Mouse (Mus musculus) embryonic facial prominence, embryonic 14.5 days (tissue): ENCODE results near the gene Tcstv1. TPM values are rescaled to one million over a fixed set of nuclear protein-coding genes. Genes with fewer than 3 reads are reported as not detected.
"Not testable (repeated sequence)": the region's sequence is repeated elsewhere in the genome, so short reads cannot be mapped to it uniquely, and the experiment has no call there.

Source experiments
- ATAC-seq: fragments of 200-750 bp; cut with Nextera tagmentation; 2 replicates; pipeline ENCODE4 v1.8.0; 2017; ENCODE audit warnings: low read depth, moderate number of reproducible peaks, moderate TSS enrichment
- DNase-seq: peaks from one replicate; pipeline ENCODE4 v3.0.0-alpha.2; 2015; ENCODE audit warnings: low spot score
- H3K27ac ChIP-seq: fragments of 300-500 bp; sonication (generic); replicated peaks from 2 replicates; pipeline ENCODE4 v1.5.1; 2014; ENCODE audit warnings: low read depth, mild to moderate bottlenecking, low read length, moderate library complexity
- H3K27me3 ChIP-seq: fragments of 300-500 bp; sonication (generic); replicated peaks from 2 replicates; pipeline ENCODE4 v1.6.1; 2014; ENCODE audit warnings: low read length; ENCODE audit not compliant: control insufficient read depth, insufficient read depth
- H3K36me3 ChIP-seq: fragments of 300-500 bp; sonication (generic); 2 replicates; pipeline ENCODE4 v1.6.1; 2014; ENCODE audit warnings: low read length, mixed read lengths; ENCODE audit not compliant: control insufficient read depth, insufficient read depth
- H3K4me1 ChIP-seq: fragments of 300-500 bp; sonication (generic); 2 replicates; pipeline ENCODE4 v1.6.1; 2014; ENCODE audit warnings: antibody characterized with exemption, low read length; ENCODE audit not compliant: control insufficient read depth, insufficient read depth
- H3K4me2 ChIP-seq: fragments of 300-500 bp; sonication (generic); 2 replicates; pipeline ENCODE4 v1.6.1; 2014; ENCODE audit warnings: low read depth, mild to moderate bottlenecking, low read length, moderate library complexity, mixed read lengths
- H3K4me3 ChIP-seq: fragments of 300-500 bp; sonication (generic); 2 replicates; pipeline ENCODE4 v1.5.1; 2014; ENCODE audit warnings: low read depth, mild to moderate bottlenecking, low read length
- H3K9ac ChIP-seq: fragments of 300-500 bp; sonication (generic); 2 replicates; pipeline ENCODE4 v1.6.1; 2014; ENCODE audit warnings: low read depth, mild to moderate bottlenecking, low read length, moderate library complexity, mixed read lengths
- H3K9me3 ChIP-seq: fragments of 300-500 bp; sonication (generic); 2 replicates; pipeline ENCODE4 v1.6.1; 2016; ENCODE audit warnings: low read length; ENCODE audit not compliant: control insufficient read depth
- WGBS: fragments of 180-500 bp; shearing (Covaris S2); extraction: QIAGEN DNeasy Blood & Tissue Kit; methylation state at CpG from one replicate; pipeline ENCODE4 v1.1.7; 2014; 5-methylcytosine and 5-hydroxymethylcytosine counted together
- polyA plus RNA-seq: library from polyadenylated mRNA; unstranded; fragments of >200 nt; fragmentation: Nextera tagmentation; extraction: Ambion mirVana; gene quantifications from 2 replicates; pipeline ENCODE4 v1.2.1, GENCODE M21; 2014

Tcstv1 gene
- polyA plus RNA-seq, 1 experiment from 2014 or later = not detected

DNA sequence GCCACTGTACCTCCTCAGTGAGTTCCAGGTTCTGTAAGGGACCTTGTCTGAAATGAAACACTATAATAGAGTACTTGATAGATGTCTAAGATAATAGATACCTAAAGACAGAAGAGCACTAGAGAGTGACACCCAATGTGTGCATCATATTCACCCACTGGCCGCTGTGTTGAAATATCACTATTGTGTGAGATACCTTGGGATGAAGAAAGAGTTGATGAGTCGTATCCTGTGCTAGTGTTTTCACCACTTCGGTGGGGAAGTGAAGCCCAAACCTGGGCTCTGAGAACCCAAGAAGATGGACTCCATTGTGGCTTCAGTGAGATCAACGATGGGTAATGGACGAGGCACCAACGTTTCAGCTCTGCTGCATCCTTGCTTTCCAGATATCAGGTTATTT is 32.2 kb downstream of the Tcstv1 start:
- H3K27me3 ChIP-seq, DNase-seq, H3K4me2 ChIP-seq, ATAC-seq, H3K27ac ChIP-seq, H3K4me1 ChIP-seq, H3K9ac ChIP-seq, H3K36me3 ChIP-seq, H3K9me3 ChIP-seq, H3K4me3 ChIP-seq: not testable (repeated sequence)
- WGBS = no CpG with 5 or more reads among the region's 6 CpGs

Other genes starting within 250 kb of the Tcstv1 start
- gene Hmgcs1, start 204.4 kb downstream of the Tcstv1 start, polyA plus RNA-seq = 123 and 141 TPM in 2 replicates
- 1.8 and 2.3 TPM in 2 replicates for gene Nim1k, start 138.9 kb downstream of the Tcstv1 start, polyA plus RNA-seq
- 34.9 and 37.4 TPM in 2 replicates for gene Zfp131, start 103.9 kb downstream of the Tcstv1 start, polyA plus RNA-seq
- gene AF067063, start 64.6 kb downstream of the Tcstv1 start, polyA plus RNA-seq = not detected in 2 replicates
- not detected in 2 replicates for gene D13Ertd608e, start 58.8 kb downstream of the Tcstv1 start, polyA plus RNA-seq
- not detected in 2 replicates for gene Gm21761, start 34.5 kb upstream of the Tcstv1 start, polyA plus RNA-seq
- gene B020031M17Rik, start 56.0 kb upstream of the Tcstv1 start, polyA plus RNA-seq = not detected in 2 replicates
- not detected in 2 replicates for gene Gm36079, start 132.2 kb upstream of the Tcstv1 start, polyA plus RNA-seq
- gene Gm21188, start 157.4 kb upstream of the Tcstv1 start, polyA plus RNA-seq = 0.13 and 0.22 TPM in 2 replicates
- not detected in 2 replicates for gene Gm20767, start 245.5 kb upstream of the Tcstv1 start, polyA plus RNA-seq